ENCODE assay signal across 22 mouse cellular contexts in the genomic region with DNA sequence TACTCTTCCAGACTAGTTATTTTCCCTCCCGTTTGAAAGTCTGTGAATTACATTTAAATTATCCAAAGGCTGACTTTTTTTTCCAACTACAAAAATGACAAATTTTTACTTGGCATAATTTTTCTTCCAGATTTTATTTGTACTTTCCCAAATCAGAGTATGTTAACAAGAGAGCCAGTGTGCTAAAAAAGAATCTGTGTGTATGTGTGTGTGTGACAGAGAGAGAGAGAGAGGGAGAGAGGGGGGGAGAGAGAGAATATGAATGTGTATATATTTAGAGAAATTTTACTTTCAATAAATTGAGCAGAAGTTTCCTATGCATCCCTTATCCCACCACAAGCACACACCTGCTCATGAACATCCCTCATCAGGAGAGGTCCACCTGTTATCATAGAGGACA. TPM values are rescaled to one million over a fixed set of nuclear protein-coding genes. Genes with fewer than 3 reads are reported as not detected.
"Had no signal": no experiment of that assay in that cellular context is flagged by ENCODE, and none has a peak within 500 bp of the region (broad histone marks: within the 10 kb centered on the region; RNA-seq: fewer than 3 reads in every experiment).

No protein-coding gene starts in this region.

- H3K36me3 ChIP-seq: limb, embryonic 12.5 days; limb, embryonic 15.5 days; midbrain, embryonic 12.5 days; neural tube, embryonic 13.5 days; stomach, embryonic 15.5 days had no signal

- H3K27me3 ChIP-seq: stomach, embryonic 15.5 days had no signal

- H3K9me3 ChIP-seq: limb, embryonic 12.5 days; limb, embryonic 15.5 days; midbrain, embryonic 12.5 days; neural tube, embryonic 13.5 days; stomach, embryonic 15.5 days had no signal

- ATAC-seq: liver, postnatal 0 days; midbrain, embryonic 16.5 days had no signal

- H3K27ac ChIP-seq: limb, embryonic 12.5 days; limb, embryonic 15.5 days; liver, embryonic 14.5 days; midbrain, embryonic 12.5 days; neural tube, embryonic 13.5 days; stomach, embryonic 15.5 days had no signal

- H3K4me2 ChIP-seq: limb, embryonic 12.5 days; limb, embryonic 15.5 days; midbrain, embryonic 12.5 days; neural tube, embryonic 13.5 days; stomach, embryonic 15.5 days had no signal

- DNase-seq: kidney, postnatal 10 days; kidney, postnatal 4 days; left cerebral cortex, postnatal 4 days; liver, postnatal 0 days; lung, embryonic 14.5 days; lung, postnatal 4 days; retina, postnatal 1 day; right cerebral cortex, postnatal 25 days; spleen, adult 18-20 months; thymus, postnatal 25 days had no signal

- H3K9ac ChIP-seq: limb, embryonic 12.5 days; limb, embryonic 15.5 days; liver, embryonic 14.5 days; liver, postnatal 0 days; lung, embryonic 14.5 days; midbrain, embryonic 12.5 days; neural tube, embryonic 13.5 days; stomach, embryonic 15.5 days had no signal

- H3K4me3 ChIP-seq: limb, embryonic 12.5 days; limb, embryonic 15.5 days; midbrain, embryonic 12.5 days; myocyte; neural tube, embryonic 13.5 days; stomach, embryonic 15.5 days had no signal

- H3K4me1 ChIP-seq: limb, embryonic 15.5 days; midbrain, embryonic 12.5 days had no signal

RNA-seq across cellular contexts. Expression of a gene that starts 9.4 kb away (rescaled TPM):
- total RNA-seq: megakaryocyte progenitor cell, adult 5-6 weeks; megakaryocyte-erythroid progenitor cell, adult 5-6 weeks; monocyte, adult 5-6 weeks; neutrophil, adult 5-6 weeks had no signal
